Mouse (Mus musculus) brain, embryonic 14.5 days (tissue): Measurements from ENCODE around the gene Plk5.

Experiments used
- CTCF ChIP-seq: fragments of 200-500 bp; IDR thresholded peaks from 2 replicates; pipeline ENCODE4 v1.5.1; 2012; ENCODE audit warnings: inconsistent platforms, mild to moderate bottlenecking, moderate library complexity, borderline replicate concordance; ENCODE audit not compliant: insufficient read depth, insufficient read length; ENCODE audit errors: extremely low read depth
- POLR2A ChIP-seq: fragments of 200-500 bp; IDR thresholded peaks from 2 replicates; pipeline ENCODE4 v1.6.1; 2012; ENCODE audit warnings: mild to moderate bottlenecking, inconsistent platforms, borderline replicate concordance; ENCODE audit not compliant: poor library complexity, insufficient read depth, insufficient read length, severe bottlenecking; ENCODE audit errors: extremely low read depth

DNA sequence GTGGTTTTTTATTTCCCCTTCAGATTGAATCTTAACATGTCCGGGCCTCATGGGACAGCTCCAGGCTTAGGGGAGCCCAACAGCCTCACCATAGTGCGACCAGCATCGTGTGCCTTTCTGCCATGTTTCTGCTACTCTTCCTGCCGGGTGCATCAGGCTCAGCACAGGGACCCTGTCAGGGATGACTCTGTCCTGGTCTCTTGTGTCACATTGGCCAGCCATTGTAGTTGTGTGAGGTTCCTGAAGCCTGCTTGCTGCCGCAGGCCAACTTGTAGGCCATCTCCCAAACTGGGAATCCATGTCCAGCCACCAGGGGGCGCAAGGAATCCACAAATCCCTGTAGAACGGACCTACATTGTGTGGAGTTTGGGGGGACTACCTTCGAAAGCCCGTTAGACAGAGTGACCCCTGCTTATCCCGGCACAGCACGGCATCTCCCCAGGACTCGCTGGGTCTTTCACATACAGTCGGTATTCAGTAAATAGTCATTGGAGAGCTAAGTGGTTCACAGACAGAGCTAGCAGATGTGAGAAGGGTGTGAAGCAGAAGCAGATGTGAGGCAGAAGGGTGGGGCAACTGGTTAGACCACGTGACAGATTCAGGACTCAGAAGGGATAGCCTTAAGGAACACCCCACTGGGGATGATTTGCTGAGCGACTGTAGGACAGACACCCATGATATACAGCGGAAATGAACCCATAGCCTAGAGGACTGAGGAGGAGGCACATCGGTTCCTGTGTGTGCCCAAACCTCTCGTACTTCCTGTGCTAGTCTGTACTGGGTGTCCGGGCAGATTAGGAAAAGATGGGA lies 16.1 kb upstream of the Plk5 start:
- TF ChIP-seq CTCF (peak; percentile 95), POLR2A (no peak)
